8 mouse cellular contexts compared by ENCODE assay signal in the genomic region with DNA sequence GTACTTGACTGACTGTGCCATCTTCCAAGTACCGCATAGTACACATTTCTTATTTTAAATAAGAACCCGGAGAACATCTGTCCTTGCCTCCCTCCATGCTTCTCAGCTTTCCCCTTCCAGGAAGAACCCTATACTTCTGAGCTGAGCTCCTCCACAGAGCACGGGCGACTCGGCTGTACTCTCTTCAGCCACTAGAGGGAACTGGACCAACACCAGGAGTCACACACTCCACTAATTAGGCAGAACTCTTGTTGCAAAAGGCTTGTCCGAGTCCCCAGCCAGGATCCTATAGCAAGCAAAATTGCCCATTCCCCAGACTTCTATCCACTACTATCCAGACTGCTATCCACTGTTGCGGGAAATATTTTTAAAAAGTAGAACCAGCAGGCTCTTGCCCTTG. TPM values are rescaled to one million over a fixed set of nuclear protein-coding genes. Genes with fewer than 3 reads are reported as not detected.
A peak's percentile ranks its signal among the peaks of the same experiment; 100 is the strongest.
DNase-seq lines count a peak whose midpoint lies in the region; ATAC-seq lines count a peak whose summit lies in the region.

No protein-coding gene starts in this region.

- intact Hi-C loops in left cerebral cortex, postnatal 4 days (cut with DNase I): no loop called here

- no peak overlapping the region for H3K9ac ChIP-seq in midbrain, embryonic 13.5 days (replicated peaks)

- DNase-seq in ovary, postnatal 36 days (ENCODE audit: low spot score): peak; percentile 20
- DNase-seq in ovary, adult 18-20 months (ENCODE audit: low spot score): no peak
- DNase-seq in cerebellum, adult 9-10 months: peak; percentile 91
- peak; percentile 67 to 75 for DNase-seq in frontal cortex, postnatal 25 days (ENCODE audit: low spot score in 2 of 2)
- peak; percentile 24 for DNase-seq in kidney, adult 11 months
- peak; percentile 64 for DNase-seq in left cerebral cortex, postnatal 4 days
- DNase-seq in thymus, postnatal 25 days: peak; percentile 17

- no peak overlapping the region for H3K4me3 ChIP-seq in midbrain, embryonic 13.5 days (replicated peaks)

- no peak overlapping the region for H3K27ac ChIP-seq in midbrain, embryonic 13.5 days

- H3K36me3 ChIP-seq in midbrain, embryonic 13.5 days: no peaks in the 10 kb centered on the region

- 0 out of 2 replicates have a peak, but pooled peaks cover 4% of the 10 kb centered on the region for H3K4me1 ChIP-seq in midbrain, embryonic 13.5 days (replicated peaks)

- H3K9me3 ChIP-seq in midbrain, embryonic 13.5 days: no peaks in the 10 kb centered on the region

- peak; percentile 73 for ATAC-seq in midbrain, embryonic 13.5 days

- H3K27me3 ChIP-seq in midbrain, embryonic 13.5 days: no peaks in the 10 kb centered on the region

- whole genome bisulfite sequencing in midbrain, embryonic 13.5 days: 10% methylated on average over 7 of the region's 7 CpGs

- H3K4me2 ChIP-seq in midbrain, embryonic 13.5 days (replicated peaks): no peak overlapping the region

RNA-seq across cellular contexts. Expression of a gene that starts 16.8 kb away (rescaled TPM):
- 100 to 1,000 TPM; 128 to 133 TPM for total RNA-seq in left cerebral cortex, postnatal 4 days (2021)
- polyA plus RNA-seq in midbrain, embryonic 13.5 days (2015; fragmentation: Nextera tagmentation; extraction: Ambion mirVana): 37.8 and 39.6 TPM in 2 replicates

RNA-seq across cellular contexts. Expression of a gene that starts 23.7 kb away (rescaled TPM):
- 10 to 100 TPM; 12.4 to 13.2 TPM for total RNA-seq in left cerebral cortex, postnatal 4 days (2021)
- 12.6 and 15.5 TPM in 2 replicates for polyA plus RNA-seq in midbrain, embryonic 13.5 days (2015; fragmentation: Nextera tagmentation; extraction: Ambion mirVana)
